Mouse (Mus musculus): ENCODE measurements around the gene Gls.

Gls gene

GRCm38 (mm10) chr1:52118860-52119591, 114.0 kb downstream of the Gls start, which contains the start of gene Stat1:
Gene Stat1 (plus strand): TSS chr1:52119440.
- peak; percentile 95 for DNase-seq

GRCm38 (mm10) chr1:52117777-52118176, 115.3 kb downstream of the Gls start:
- DNase-seq, result no peak

- no peak for DNase-seq
Measured at GRCm38 (mm10) chr1:52116441-52116840, 116.6 kb downstream of the Gls start.

GRCm38 (mm10) chr1:52113666-52114069, 119.4 kb downstream of the Gls start:
- peak; percentile 99 for DNase-seq

Data from kidney, postnatal 10 days (tissue).